Mouse (Mus musculus): ENCODE data around the gene Gstt1.
"Not testable (repeated sequence)": the region's sequence is repeated elsewhere in the genome, so short reads cannot be mapped to it uniquely, and the experiment has no call there.

The Gstt1 gene

GRCm38 (mm10) chr10:75818641-75819040, 20.3 kb upstream of the Gstt1 start:
- DNase-seq (ENCODE audit: low spot score in 2 of 2) = no peak

- no peak for DNase-seq (ENCODE audit: low spot score in 2 of 2)
Measured at GRCm38 (mm10) chr10:75804217-75804616, 5.8 kb upstream of the Gstt1 start.

GRCm38 (mm10) chr10:75797619-75798175, 687 bp downstream of the Gstt1 start:
- DNase-seq (ENCODE audit: low spot score in 2 of 2) = peak; percentile 73 to 79

GRCm38 (mm10) chr10:75796731-75797516, 1.5 kb downstream of the Gstt1 start:
- no peak for DNase-seq (ENCODE audit: low spot score in 2 of 2)

GRCm38 (mm10) chr10:75794880-75795279, 3.5 kb downstream of the Gstt1 start:
- DNase-seq (ENCODE audit: low spot score in 2 of 2) = peak in 1 of 2 experiments; percentile 20

GRCm38 (mm10) chr10:75790773-75791172, 7.6 kb downstream of the Gstt1 start:
- DNase-seq (ENCODE audit: low spot score in 2 of 2) = no peak

- DNase-seq (ENCODE audit: low spot score in 2 of 2) = no peak
Measured at GRCm38 (mm10) chr10:75789841-75790240, 8.5 kb downstream of the Gstt1 start.

- no peak for DNase-seq (ENCODE audit: low spot score in 2 of 2)
Measured at GRCm38 (mm10) chr10:75789081-75789735, 9.2 kb downstream of the Gstt1 start.

- no peak for DNase-seq (ENCODE audit: low spot score in 2 of 2)
Measured at GRCm38 (mm10) chr10:75788277-75788676, 10.1 kb downstream of the Gstt1 start.

- DNase-seq (ENCODE audit: low spot score in 2 of 2) = no peak
Measured at GRCm38 (mm10) chr10:75785442-75785841, 12.9 kb downstream of the Gstt1 start.

GRCm38 (mm10) chr10:75780769-75781578, 17.4 kb downstream of the Gstt1 start, which contains the start of the genes Gm20441 and Gstt3:
Gm20441 (minus strand) TSS chr10:75780954.
Gstt3 (minus strand) TSS chr10:75781414.
- peak; percentile 79 to 89 for DNase-seq (ENCODE audit: low spot score in 2 of 2)

GRCm38 (mm10) chr10:75779206-75780174, 18.9 kb downstream of the Gstt1 start:
- no peak for DNase-seq (ENCODE audit: low spot score in 2 of 2)

- no peak for DNase-seq (ENCODE audit: low spot score in 2 of 2)
Measured at GRCm38 (mm10) chr10:75777885-75778284, 20.5 kb downstream of the Gstt1 start.

GRCm38 (mm10) chr10:75776562-75776961, 21.8 kb downstream of the Gstt1 start:
- DNase-seq (ENCODE audit: low spot score in 2 of 2) = no peak

GRCm38 (mm10) chr10:75774587-75774986, 23.8 kb downstream of the Gstt1 start:
- DNase-seq (ENCODE audit: low spot score in 2 of 2) = no peak

GRCm38 (mm10) chr10:75774102-75774501, 24.3 kb downstream of the Gstt1 start:
- no peak for DNase-seq (ENCODE audit: low spot score in 2 of 2)

- DNase-seq (ENCODE audit: low spot score in 2 of 2) = peak; percentile 83 to 87
Measured at GRCm38 (mm10) chr10:75772795-75773664, 25.4 kb downstream of the Gstt1 start, which contains the start of gene Ddt. Ddt (minus strand) TSS chr10:75773414.

- DNase-seq (ENCODE audit: low spot score in 2 of 2) = not testable (repeated sequence)
Measured at GRCm38 (mm10) chr10:75767756-75768155, 30.6 kb downstream of the Gstt1 start.

- DNase-seq (ENCODE audit: low spot score in 2 of 2) = no peak
Measured at GRCm38 (mm10) chr10:75766856-75767255, 31.5 kb downstream of the Gstt1 start.
